Mouse (Mus musculus): ENCODE results near the gene Egfr. TPM values are rescaled to one million over a fixed set of nuclear protein-coding genes. Genes with fewer than 3 reads are reported as not detected.
A peak's percentile ranks its signal among the peaks of the same experiment; 100 is the strongest.

The Egfr gene
- total and polyA plus RNA-seq, 2 experiments from 2014 or later, result 12.4 to 29.3 TPM

GRCm38 (mm10) chr11:16804016-16804415, 52.0 kb downstream of the Egfr start:
- Histone ChIP-seq H3K4me2 (ENCODE audit: low read depth, low read length) (no peak overlapping the region), H3K9ac (replicated peaks; ENCODE audit: low read length) (no peak overlapping the region), H3K27me3 (ENCODE audit: insufficient read depth, low read length) (no peaks in the 10 kb centered on the region), H3K27ac (no peak overlapping the region), H3K4me1 (ENCODE audit: insufficient read depth, low read length) (0 out of 2 replicates have a peak, but pooled peaks cover 4% of the 10 kb centered on the region), H3K4me3 (ENCODE audit: low read length) (no peak overlapping the region), H3K9me3 (ENCODE audit: low read length) (no peaks in the 10 kb centered on the region), H3K36me3 (ENCODE audit: insufficient read depth, low read length) (no peaks in the 10 kb centered on the region)
- WGBS, result 94% methylated on average over 2 of the region's 2 CpGs
- TF ChIP-seq CTCF (IDR thresholded peaks at IDR 0.05; ENCODE audit: low read depth), result no peak
- ATAC-seq (no peak), DNase-seq (ENCODE audit: low spot score) (no peak)

GRCm38 (mm10) chr11:16805886-16806285, 53.9 kb downstream of the Egfr start:
- no peaks in the 10 kb centered on the region for H3K36me3 ChIP-seq (ENCODE audit: insufficient read depth, low read length)
- no peaks in the 10 kb centered on the region for H3K9me3 ChIP-seq (ENCODE audit: low read length)
- H3K9ac ChIP-seq (replicated peaks; ENCODE audit: low read length), result no peak overlapping the region
- no peak overlapping the region for H3K4me3 ChIP-seq (ENCODE audit: low read length)
- no peak overlapping the region for H3K4me2 ChIP-seq (ENCODE audit: low read depth, low read length)
- WGBS, result 87% methylated on average over 4 of the region's 4 CpGs
- H3K27me3 ChIP-seq (ENCODE audit: insufficient read depth, low read length), result no peaks in the 10 kb centered on the region
- H3K4me1 ChIP-seq (ENCODE audit: insufficient read depth, low read length), result peaks cover 12% of the 10 kb centered on the region; the same call in 1 of the 2 replicates
- H3K27ac ChIP-seq, result no peak overlapping the region
- ATAC-seq (no peak), DNase-seq (ENCODE audit: low spot score) (no peak)
- no peak for TF ChIP-seq CTCF (IDR thresholded peaks at IDR 0.05; ENCODE audit: low read depth)

GRCm38 (mm10) chr11:16809161-16809967, 57.4 kb downstream of the Egfr start:
- peak overlapping the region; percentile 45; the same call in 1 of the 2 replicates for H3K27ac ChIP-seq
- DNase-seq (ENCODE audit: low spot score), result no peak
- 72% methylated on average over 9 of the region's 9 CpGs for WGBS
- H3K9ac ChIP-seq (replicated peaks; ENCODE audit: low read length), result no peak overlapping the region
- no peak overlapping the region for H3K4me3 ChIP-seq (ENCODE audit: low read length)
- no peak for TF ChIP-seq CTCF (IDR thresholded peaks at IDR 0.05; ENCODE audit: low read depth)
- no peak for ATAC-seq
- no peaks in the 10 kb centered on the region for H3K9me3 ChIP-seq (ENCODE audit: low read length)
- no peaks in the 10 kb centered on the region for H3K36me3 ChIP-seq (ENCODE audit: insufficient read depth, low read length)
- H3K4me2 ChIP-seq (ENCODE audit: low read depth, low read length), result no peak overlapping the region
- H3K4me1 ChIP-seq (ENCODE audit: insufficient read depth, low read length), result peaks cover 8% of the 10 kb centered on the region; the same call in 1 of the 2 replicates
- H3K27me3 ChIP-seq (ENCODE audit: insufficient read depth, low read length), result no peaks in the 10 kb centered on the region

- H3K36me3 ChIP-seq (ENCODE audit: insufficient read depth, low read length), result no peaks in the 10 kb centered on the region
- H3K9ac ChIP-seq (replicated peaks; ENCODE audit: low read length), result no peak overlapping the region
- ATAC-seq (no peak), DNase-seq (ENCODE audit: low spot score) (no peak)
- no peak overlapping the region for H3K4me2 ChIP-seq (ENCODE audit: low read depth, low read length)
- H3K4me1 ChIP-seq (ENCODE audit: insufficient read depth, low read length), result peaks cover 8% of the 10 kb centered on the region; the same call in 1 of the 2 replicates
- 0 out of 2 replicates have a peak overlapping the region, but pooled peaks have one; percentile 45 for H3K27ac ChIP-seq
- no peak overlapping the region for H3K4me3 ChIP-seq (ENCODE audit: low read length)
- no peaks in the 10 kb centered on the region for H3K27me3 ChIP-seq (ENCODE audit: insufficient read depth, low read length)
- 78% methylated on average over 3 of the region's 3 CpGs for WGBS
- no peaks in the 10 kb centered on the region for H3K9me3 ChIP-seq (ENCODE audit: low read length)
- no peak for TF ChIP-seq CTCF (IDR thresholded peaks at IDR 0.05; ENCODE audit: low read depth)
Measured at GRCm38 (mm10) chr11:16810086-16810485, 58.1 kb downstream of the Egfr start.

GRCm38 (mm10) chr11:16813298-16813697, 61.3 kb downstream of the Egfr start:
- ATAC-seq (no peak), DNase-seq (ENCODE audit: low spot score) (no peak)

GRCm38 (mm10) chr11:16816414-16816813, 64.4 kb downstream of the Egfr start:
- Histone ChIP-seq H3K36me3 (ENCODE audit: insufficient read depth, low read length) (no peaks in the 10 kb centered on the region), H3K4me3 (ENCODE audit: low read length) (no peak overlapping the region), H3K9me3 (ENCODE audit: low read length) (no peaks in the 10 kb centered on the region), H3K4me1 (ENCODE audit: insufficient read depth, low read length) (no peaks in the 10 kb centered on the region), H3K27ac (no peak overlapping the region), H3K9ac (replicated peaks; ENCODE audit: low read length) (no peak overlapping the region), H3K27me3 (ENCODE audit: insufficient read depth, low read length) (no peaks in the 10 kb centered on the region), H3K4me2 (ENCODE audit: low read depth, low read length) (no peak overlapping the region)
- TF ChIP-seq CTCF (IDR thresholded peaks at IDR 0.05; ENCODE audit: low read depth), result no peak
- ATAC-seq (no peak), DNase-seq (ENCODE audit: low spot score) (no peak)
- WGBS, result 79% methylated on average over 9 of the region's 9 CpGs

More at GRCm38 (mm10) chr11:16813298-16813697, 61.3 kb downstream of the Egfr start:
- no peak for TF ChIP-seq CTCF (IDR thresholded peaks at IDR 0.05; ENCODE audit: low read depth)
- no peaks in the 10 kb centered on the region for H3K9me3 ChIP-seq (ENCODE audit: low read length)
- H3K4me2 ChIP-seq (ENCODE audit: low read depth, low read length), result no peak overlapping the region
- H3K4me1 ChIP-seq (ENCODE audit: insufficient read depth, low read length), result peaks cover 8% of the 10 kb centered on the region; the same call in 1 of the 2 replicates
- H3K4me3 ChIP-seq (ENCODE audit: low read length), result no peak overlapping the region
- no peaks in the 10 kb centered on the region for H3K27me3 ChIP-seq (ENCODE audit: insufficient read depth, low read length)
- H3K36me3 ChIP-seq (ENCODE audit: insufficient read depth, low read length), result no peaks in the 10 kb centered on the region
- H3K27ac ChIP-seq, result no peak overlapping the region
- H3K9ac ChIP-seq (replicated peaks; ENCODE audit: low read length), result no peak overlapping the region

All from hindbrain, postnatal 0 days (tissue).